Mouse (Mus musculus): ENCODE measurements at regions not wholly inside any gene's neighbourhood (a gene's known extent, or its start where the extent isn't known, plus 50 kb on each side); places are given as distances from the start of the nearest gene placed in this dataset.
A peak's percentile ranks its signal among the peaks of the same experiment; 100 is the strongest.

GRCm38 (mm10) chr4:95185113-95185915, 133.3 kb upstream of the Jun start:
- no peak for DNase-seq (ENCODE audit: low read depth, low spot score)

- no peak for DNase-seq (ENCODE audit: low read depth, low spot score)
Measured at GRCm38 (mm10) chr4:95185916-95186200, 133.8 kb upstream of the Jun start.

- DNase-seq (ENCODE audit: low read depth, low spot score), result no peak
Measured at GRCm38 (mm10) chr4:95188107-95188506, 136.1 kb upstream of the Jun start.

- no peak for DNase-seq (ENCODE audit: low read depth, low spot score)
Measured at GRCm38 (mm10) chr4:95191654-95192406, 139.8 kb upstream of the Jun start.

GRCm38 (mm10) chr4:95192562-95192961, 140.5 kb upstream of the Jun start:
- DNase-seq (ENCODE audit: low read depth, low spot score), result no peak

DNA sequence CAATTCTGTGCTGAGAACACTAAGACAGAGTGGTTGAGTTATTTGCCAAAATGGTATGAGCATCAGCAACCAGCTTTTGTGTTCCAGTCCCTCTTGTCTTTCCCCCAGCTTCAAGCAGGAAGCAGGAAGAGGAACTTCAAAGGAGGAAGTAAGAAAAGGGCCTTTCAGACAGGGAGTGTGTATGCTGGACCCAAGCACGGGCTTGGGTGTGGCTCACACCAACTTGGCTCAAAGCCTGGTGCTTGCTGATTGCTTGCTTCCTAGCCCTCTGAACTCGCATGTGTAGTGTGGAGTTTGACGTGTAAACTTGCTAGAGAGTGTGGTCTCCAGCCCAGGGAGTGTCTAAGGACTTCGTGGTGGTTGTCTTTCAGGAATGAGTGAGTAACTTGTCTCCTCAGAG, 141.0 kb upstream of the Jun start:
- peak; percentile 77 for DNase-seq (ENCODE audit: low read depth, low spot score)

DNA sequence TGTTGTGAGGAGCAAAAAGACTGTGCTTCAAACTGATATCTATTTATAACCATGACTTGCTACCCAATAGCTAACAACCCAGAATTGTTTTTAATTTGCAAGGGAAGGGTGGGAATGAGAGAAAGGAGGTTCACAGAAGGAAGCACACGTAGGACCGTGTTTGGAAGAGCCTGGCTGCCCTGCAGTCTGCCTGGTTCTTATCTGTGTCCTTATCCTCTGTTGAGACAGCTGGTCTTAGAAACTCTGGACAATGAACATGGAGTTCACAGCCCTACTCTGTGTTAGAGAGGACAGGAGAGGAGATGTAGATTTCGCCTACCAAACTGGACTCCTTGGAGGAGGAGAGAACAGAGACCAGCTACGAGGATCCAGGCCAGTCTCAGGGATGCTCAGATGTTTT, 141.5 kb upstream of the Jun start:
- no peak for DNase-seq (ENCODE audit: low read depth, low spot score)

DNA sequence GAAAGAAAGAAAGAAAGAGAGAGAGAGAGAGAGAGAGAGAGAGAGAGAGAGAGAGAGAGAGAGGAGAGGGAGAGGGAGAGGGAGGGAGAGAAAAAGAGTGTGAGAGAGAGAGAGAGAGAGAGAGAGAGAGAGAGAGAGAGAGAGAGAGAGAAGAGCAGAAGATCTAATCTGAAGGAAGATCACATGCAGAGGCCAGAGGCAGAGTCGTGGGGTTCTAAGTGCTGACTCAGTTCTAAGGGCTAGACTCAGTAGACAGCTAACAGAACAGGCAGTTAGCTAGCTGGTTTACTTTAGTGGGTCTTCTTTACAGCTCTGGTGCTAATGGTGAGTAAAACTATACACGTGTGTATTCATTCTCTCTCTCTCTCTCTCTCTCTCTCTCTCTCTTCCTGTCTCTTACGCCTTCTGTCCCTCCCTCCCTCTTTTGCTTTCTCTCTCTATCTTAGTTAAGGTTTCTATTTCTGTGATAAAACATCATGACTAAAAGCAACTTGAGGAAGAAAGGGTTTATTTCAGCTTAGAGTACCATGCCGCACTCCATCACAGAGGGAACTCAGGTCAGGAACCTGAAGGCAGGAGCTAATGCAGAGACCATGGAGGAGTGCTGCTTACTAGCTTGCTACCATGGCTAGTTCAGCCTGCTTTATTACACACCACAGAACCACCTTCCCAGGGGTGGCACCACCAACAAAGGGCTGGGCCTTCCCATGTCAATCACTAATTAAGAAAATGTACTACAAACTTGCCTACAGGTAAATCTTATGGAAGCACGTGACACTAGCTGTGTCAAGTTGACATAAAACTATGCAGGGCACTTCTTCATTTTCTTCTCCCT, 142.8 kb upstream of the Jun start:
- DNase-seq (ENCODE audit: low read depth, low spot score), result no peak

DNA sequence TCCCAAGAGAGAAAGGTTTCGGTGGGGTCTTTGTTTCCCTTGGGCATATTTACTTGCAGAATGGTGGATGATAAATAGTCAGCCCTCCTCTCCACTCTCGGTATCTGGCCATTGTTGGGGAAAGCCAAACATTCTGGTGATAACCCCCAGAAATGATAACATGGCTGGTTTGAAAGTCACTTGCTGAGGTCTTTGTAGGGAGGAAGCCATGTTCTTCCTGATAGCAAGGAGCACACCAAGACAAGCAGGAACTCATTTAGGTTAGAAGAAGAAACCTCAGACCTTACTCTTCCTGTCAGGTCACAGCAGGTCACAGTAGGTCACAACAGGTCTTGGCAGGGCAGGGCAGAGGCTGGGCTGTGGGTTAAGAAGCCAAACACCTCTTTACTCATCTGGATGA, 144.1 kb upstream of the Jun start:
- DNase-seq (ENCODE audit: low read depth, low spot score), result no peak

DNA sequence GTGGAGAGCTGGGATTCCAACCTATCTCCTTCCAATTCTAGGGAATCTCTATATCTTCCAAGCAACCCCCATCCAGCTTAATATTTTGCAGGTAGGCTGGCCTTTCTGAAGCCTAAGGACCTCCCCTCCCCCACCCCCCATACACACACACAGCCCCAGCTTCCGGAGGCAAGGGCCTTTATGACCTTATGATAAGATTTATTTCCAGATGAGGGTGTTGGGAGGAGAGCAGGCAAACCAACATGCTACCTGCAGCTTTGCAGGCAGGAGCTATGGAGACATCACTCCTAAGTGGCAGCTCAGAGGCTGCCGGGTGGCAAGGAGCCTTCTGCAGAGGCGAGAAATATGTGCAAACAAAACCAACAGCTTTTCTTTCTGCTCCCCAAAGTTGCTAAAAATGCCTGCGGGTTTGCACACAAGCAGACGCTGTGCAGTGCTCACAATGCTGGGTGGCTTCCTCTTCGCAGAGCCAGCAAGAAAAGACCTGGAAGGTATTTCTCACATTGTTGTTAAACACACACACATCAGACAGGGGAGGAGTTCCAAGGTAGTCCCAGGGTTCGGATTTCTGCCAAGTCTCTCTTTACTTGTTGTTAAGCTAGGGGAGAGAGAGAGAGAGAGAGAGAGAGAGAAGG, 145.2 kb upstream of the Jun start:
- DNase-seq (ENCODE audit: low read depth, low spot score), result no peak

- DNase-seq (ENCODE audit: low read depth, low spot score), result no peak
Measured at GRCm38 (mm10) chr4:95199394-95199793, 147.4 kb upstream of the Jun start.

GRCm38 (mm10) chr4:95200130-95200529, 148.1 kb upstream of the Jun start:
- no peak for DNase-seq (ENCODE audit: low read depth, low spot score)

DNA sequence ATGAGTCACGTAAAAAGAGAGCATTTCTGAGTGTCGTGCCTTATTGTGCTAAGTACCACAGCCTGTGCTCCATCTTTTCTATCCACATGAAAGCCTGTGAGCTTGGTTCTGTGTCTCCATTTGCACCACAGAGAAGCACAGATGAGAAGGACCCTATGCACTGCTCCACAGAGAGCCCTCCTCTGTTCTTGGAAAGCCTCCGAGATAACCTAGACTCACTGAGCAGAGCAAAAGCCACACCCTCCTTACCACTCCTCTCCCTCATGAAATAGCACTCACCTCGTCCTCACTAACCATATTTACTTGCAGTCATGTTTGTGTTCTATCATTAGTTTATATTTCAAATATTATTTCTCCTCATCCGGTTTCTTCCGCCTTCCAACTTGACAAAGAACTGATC, 150.5 kb upstream of the Jun start:
- DNase-seq (ENCODE audit: low read depth, low spot score), result no peak

DNA sequence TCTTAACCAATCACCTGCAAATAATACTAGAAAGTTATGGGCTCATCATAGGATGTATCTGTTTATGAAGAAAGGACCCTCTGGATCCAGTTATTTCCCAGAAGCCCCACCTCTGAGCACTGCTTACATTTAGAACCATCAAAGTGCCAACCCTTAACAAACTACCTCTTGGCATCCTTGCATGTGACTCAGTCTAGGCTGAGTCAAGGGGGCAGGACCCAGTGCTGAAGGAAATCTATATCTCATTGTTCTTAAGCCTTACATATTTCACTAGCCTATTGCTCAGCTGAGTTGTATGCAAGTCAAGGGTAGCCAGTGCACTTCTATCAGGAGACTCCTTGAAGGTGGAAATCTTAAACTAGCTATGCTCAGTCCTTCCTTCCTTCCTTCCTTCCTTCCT, 151.6 kb upstream of the Jun start:
- DNase-seq (ENCODE audit: low read depth, low spot score), result no peak

GRCm38 (mm10) chr4:95205372-95205771, 153.3 kb upstream of the Jun start:
- no peak for DNase-seq (ENCODE audit: low read depth, low spot score)

- DNase-seq (ENCODE audit: low read depth, low spot score), result no peak
Measured at GRCm38 (mm10) chr4:95207783-95208182, 155.8 kb upstream of the Jun start.

DNA sequence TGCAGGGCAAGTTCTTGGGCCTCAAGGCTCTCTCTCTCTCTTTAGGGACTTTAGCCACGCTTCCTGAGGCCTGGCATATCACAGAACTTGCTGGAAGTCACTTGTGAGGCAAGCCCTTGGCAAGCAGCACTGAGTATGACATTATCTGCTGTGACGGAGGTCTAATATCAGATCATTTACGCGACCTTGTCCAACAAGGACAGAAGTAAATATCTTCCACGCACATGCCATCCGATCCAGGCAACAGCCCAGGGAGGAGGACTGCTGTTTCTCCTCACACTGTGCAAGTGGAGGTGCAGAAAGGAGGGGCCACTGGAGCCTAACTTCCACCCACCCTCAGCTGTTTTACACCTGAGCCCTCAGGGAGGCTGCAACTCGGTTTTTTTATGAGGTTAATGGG, 156.8 kb upstream of the Jun start:
- DNase-seq (ENCODE audit: low read depth, low spot score), result no peak

- DNase-seq (ENCODE audit: low read depth, low spot score), result peak; percentile 71
Measured at GRCm38 (mm10) chr4:95209322-95210119, 157.5 kb upstream of the Jun start.

DNA sequence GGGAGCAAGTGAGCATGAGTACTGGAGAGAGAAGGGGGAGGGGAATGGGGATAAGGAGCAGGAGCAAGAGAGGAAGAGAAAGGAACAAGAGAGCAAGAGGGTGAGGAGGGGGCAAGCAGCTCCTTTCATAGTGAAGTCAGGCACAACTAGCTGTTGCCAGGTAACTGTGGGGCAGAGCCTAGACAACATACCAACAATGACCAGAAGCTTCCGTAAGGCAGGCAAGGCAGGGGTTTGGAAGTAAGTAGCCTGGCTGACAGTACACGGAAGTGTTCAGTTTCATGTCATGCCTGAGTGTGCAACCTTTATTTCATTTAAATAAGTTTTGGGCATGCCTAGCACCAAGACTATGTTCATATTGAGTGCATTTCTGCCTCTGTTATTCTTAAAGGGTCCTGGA, 160.5 kb upstream of the Jun start:
- DNase-seq (ENCODE audit: low read depth, low spot score), result no peak

- DNase-seq (ENCODE audit: low read depth, low spot score), result no peak
Measured at GRCm38 (mm10) chr4:95213026-95213425, 161.0 kb upstream of the Jun start.

GRCm38 (mm10) chr4:95214026-95214425, 162.0 kb upstream of the Jun start:
- no peak for DNase-seq (ENCODE audit: low read depth, low spot score)

Measured in A20 (cell line).